Mouse (Mus musculus) testis, adult 2 months (tissue): ENCODE results near the gene Csad.

ENCODE experiments used
- CTCF ChIP-seq: fragments of 200-500 bp; IDR thresholded peaks from 2 replicates; pipeline ENCODE4 v1.5.1; 2012; ENCODE audit warnings: low read depth, mild to moderate bottlenecking, inconsistent platforms, low read length, moderate library complexity; ENCODE audit not compliant: control insufficient read depth, insufficient read depth, insufficient replicate concordance
- POLR2A ChIP-seq: fragments of 200-500 bp; IDR thresholded peaks from 2 replicates; pipeline ENCODE4 v1.6.1; 2012; ENCODE audit warnings: low read depth, mild to moderate bottlenecking, inconsistent platforms, low read length, moderate library complexity; ENCODE audit not compliant: control insufficient read depth

- TF ChIP-seq POLR2A (no peak), CTCF (no peak)
These were observed 5.7 kb downstream of the Csad start for GRCm38 (mm10) chr15:102198841-102199240.
